9 mouse cellular contexts compared by ENCODE assay signal in genomic region chr10:4598244-4598842, GRCm38 (mm10). TPM values are rescaled to one million over a fixed set of nuclear protein-coding genes. Genes with fewer than 3 reads are reported as not detected.
A peak's percentile ranks its signal among the peaks of the same experiment; 100 is the strongest.
DNase-seq lines count a peak whose midpoint lies in the region; ATAC-seq and TF ChIP-seq lines count a peak whose summit lies in the region.
"Had no signal": no experiment of that assay in that cellular context is flagged by ENCODE, and none has a peak within 500 bp of the region (broad histone marks: within the 10 kb centered on the region; RNA-seq: fewer than 3 reads in every experiment).

No protein-coding gene starts in this region.

- no peak overlapping the region for H3K4me2 ChIP-seq in hindbrain, embryonic 16.5 days (ENCODE audit: low read length)
- H3K4me2 ChIP-seq: neural tube, embryonic 13.5 days had no signal

- H3K9ac ChIP-seq in hindbrain, embryonic 16.5 days (ENCODE audit: low read depth, low read length) = no peak overlapping the region
- H3K9ac ChIP-seq: neural tube, embryonic 13.5 days had no signal

- no peak overlapping the region for H3K27ac ChIP-seq in spleen, adult 2 months (ENCODE audit: insufficient read depth, low read length)
- H3K27ac ChIP-seq in hindbrain, embryonic 16.5 days (ENCODE audit: low read depth, low read length) = no peak overlapping the region
- H3K27ac ChIP-seq in limb, embryonic 10.5 days = no peak overlapping the region
- H3K27ac ChIP-seq: neural tube, embryonic 13.5 days had no signal

- no peaks in the 10 kb centered on the region for H3K4me1 ChIP-seq in spleen, adult 2 months (ENCODE audit: control insufficient read depth, insufficient read depth, insufficient read length)
- no peaks in the 10 kb centered on the region for H3K4me1 ChIP-seq in hindbrain, embryonic 16.5 days (ENCODE audit: control insufficient read depth, insufficient read depth, low read depth, low read length)
- no peaks in the 10 kb centered on the region for H3K4me1 ChIP-seq in limb, embryonic 10.5 days
- H3K4me1 ChIP-seq: neural tube, embryonic 13.5 days had no signal

- no peaks in the 10 kb centered on the region for H3K36me3 ChIP-seq in spleen, adult 2 months (ENCODE audit: control insufficient read depth, insufficient read depth, low read length)
- no peaks in the 10 kb centered on the region for H3K36me3 ChIP-seq in hindbrain, embryonic 16.5 days (ENCODE audit: control insufficient read depth, insufficient read depth, low read length)
- H3K36me3 ChIP-seq in limb, embryonic 10.5 days = no peaks in the 10 kb centered on the region
- H3K36me3 ChIP-seq: neural tube, embryonic 13.5 days had no signal

- no peaks in the 10 kb centered on the region for H3K9me3 ChIP-seq in hindbrain, embryonic 16.5 days (ENCODE audit: control insufficient read depth, low read length)
- H3K9me3 ChIP-seq in limb, embryonic 10.5 days (replicated peaks) = no peaks in the 10 kb centered on the region
- H3K9me3 ChIP-seq: neural tube, embryonic 13.5 days had no signal

- TF ChIP-seq CTCF in spleen, adult 2 months (IDR thresholded peaks at IDR 0.05; ENCODE audit: extremely low read depth, insufficient read depth, insufficient read length, insufficient replicate concordance) = peak; percentile 35; the same call in 1 of the 2 replicates

- ATAC-seq in hindbrain, embryonic 16.5 days = peak; percentile 61
- no peak for ATAC-seq in erythroblast, adult 5-6 weeks (replicated peaks; ENCODE audit: low FRiP score, poor library complexity, severe bottlenecking)

- peak in 1 of 2 experiments; percentile 29 for DNase-seq in spleen, adult 2 months (ENCODE audit: low read depth in 1 of 2, low spot score in 2 of 2)
- no peak for DNase-seq in spleen, adult 12 weeks (ENCODE audit: low spot score)
- peak; percentile 72 for DNase-seq in adipocyte (ENCODE audit: low spot score)
- DNase-seq in embryo, embryonic 10 days (ENCODE audit: low spot score) = peak; percentile 75
- DNase-seq in limb, embryonic 10.5 days (ENCODE audit: low spot score) = peak; percentile 50
- DNase-seq in retina, adult 2 months (ENCODE audit: low read depth, low spot score) = peak; percentile 43

- WGBS in spleen, adult 2 months = 66% methylated on average over 10 of the region's 10 CpGs
- WGBS in hindbrain, embryonic 16.5 days = 66% methylated on average over 10 of the region's 10 CpGs
- WGBS in limb, embryonic 10.5 days = 64% methylated on average over 10 of the region's 10 CpGs

- TF ChIP-seq POLR2A in spleen, adult 2 months (IDR thresholded peaks at IDR 0.05; ENCODE audit: low read depth, low read length) = no peak

- H3K27me3 ChIP-seq in spleen, adult 2 months (ENCODE audit: control insufficient read depth, insufficient read depth, low read length) = no peaks in the 10 kb centered on the region
- H3K27me3 ChIP-seq in hindbrain, embryonic 16.5 days (replicated peaks; ENCODE audit: control insufficient read depth, insufficient read depth, low read length) = no peaks in the 10 kb centered on the region
- H3K27me3 ChIP-seq in limb, embryonic 10.5 days (ENCODE audit: low read depth, poor library complexity, severe bottlenecking) = no peaks in the 10 kb centered on the region
- H3K27me3 ChIP-seq: neural tube, embryonic 13.5 days had no signal

- H3K4me3 ChIP-seq in spleen, adult 2 months (ENCODE audit: extremely low read depth, insufficient read depth, insufficient read length) = no peak overlapping the region
- no peak overlapping the region for H3K4me3 ChIP-seq in hindbrain, embryonic 16.5 days (ENCODE audit: low read length)
- no peak overlapping the region for H3K4me3 ChIP-seq in limb, embryonic 10.5 days
- H3K4me3 ChIP-seq: neural tube, embryonic 13.5 days had no signal

RNA-seq across cellular contexts. Expression of gene Esr1, which starts 13.1 kb away (rescaled TPM):
- polyA plus RNA-seq in spleen, adult 2 months (2012; rRNA removed) = 1.9 and 2.2 TPM in 2 replicates
- 0.27 and 0.63 TPM in 2 replicates for polyA plus RNA-seq in hindbrain, embryonic 16.5 days (2015; fragmentation: Nextera tagmentation; extraction: Ambion mirVana)
- 0.18 and 0.24 TPM in 2 replicates for polyA plus RNA-seq in limb, embryonic 10.5 days (2016; fragmentation: Nextera tagmentation; extraction: Ambion mirVana)
- total RNA-seq in erythroblast, adult 5-6 weeks (2015; ENCODE audit: low replicate concordance) = 4.4 and 5.6 TPM in 2 replicates
- total RNA-seq in erythroblast, adult 5-6 weeks (2017; ENCODE audit: low replicate concordance) = 0.42 and 1.2 TPM in 2 replicates
